In the genomic region with DNA sequence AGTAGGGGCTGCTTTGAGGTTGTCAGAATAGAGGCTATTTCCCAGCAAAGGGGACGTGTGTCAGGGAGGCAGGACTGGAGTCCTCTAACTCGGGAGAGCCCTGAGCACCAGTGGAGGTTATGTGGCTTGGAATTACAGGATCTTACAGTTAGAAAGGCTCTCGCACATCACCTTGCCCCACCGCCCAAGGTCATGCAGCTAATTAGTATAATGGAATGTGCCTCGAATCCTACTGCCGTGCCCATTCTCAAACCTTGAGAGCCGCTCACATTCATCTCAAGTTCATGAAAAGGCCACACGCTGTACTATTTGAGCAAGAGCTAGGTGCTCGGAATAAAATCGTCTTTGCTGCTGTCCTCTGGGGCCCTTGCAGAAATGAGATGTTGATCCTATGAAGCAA, we compare ENCODE assay signal across 22 mouse cellular contexts. TPM values are rescaled to one million over a fixed set of nuclear protein-coding genes. Genes with fewer than 3 reads are reported as not detected.
A peak's percentile ranks its signal among the peaks of the same experiment; 100 is the strongest.
DNase-seq lines count a peak whose midpoint lies in the region; ATAC-seq and TF ChIP-seq lines count a peak whose summit lies in the region.
"Had no signal": no experiment of that assay in that cellular context is flagged by ENCODE, and none has a peak within 500 bp of the region (broad histone marks: within the 10 kb centered on the region; RNA-seq: fewer than 3 reads in every experiment).

No protein-coding gene starts in this region.

- H3K36me3 ChIP-seq in heart, embryonic 10.5 days: 0 out of 2 replicates have a peak, but pooled peaks cover 2% of the 10 kb centered on the region
- H3K36me3 ChIP-seq in heart, embryonic 11.5 days (ENCODE audit: control insufficient read depth, insufficient read depth, low read length): no peaks in the 10 kb centered on the region
- no peaks in the 10 kb centered on the region for H3K36me3 ChIP-seq in kidney, adult 2 months (ENCODE audit: control insufficient read depth, insufficient read depth, low read length)
- no peaks in the 10 kb centered on the region for H3K36me3 ChIP-seq in kidney, embryonic 14.5 days (ENCODE audit: control insufficient read depth, insufficient read depth, low read length)
- H3K36me3 ChIP-seq: hindbrain, embryonic 13.5 days; limb, embryonic 15.5 days; liver, embryonic 15.5 days; midbrain, embryonic 15.5 days; neural tube, embryonic 13.5 days had no signal

- intact Hi-C loops in gastrocnemius, adult 2 months (cut with DNase I): loop anchor here (10.0 kb wide), 2 partner anchors 115 to 305 kb away; partner anchors contain the start of gene Gpatch2l

- no peak overlapping the region for H3K4me3 ChIP-seq in heart, embryonic 10.5 days
- H3K4me3 ChIP-seq in heart, embryonic 11.5 days (ENCODE audit: low read depth, low read length): no peak overlapping the region
- H3K4me3 ChIP-seq in kidney, adult 2 months (ENCODE audit: insufficient read depth, low read depth, low read length): no peak overlapping the region
- no peak overlapping the region for H3K4me3 ChIP-seq in kidney, embryonic 14.5 days (ENCODE audit: low read length)
- H3K4me3 ChIP-seq in embryonic fibroblast, embryonic 13.5 days (ENCODE audit: insufficient read depth, low read length): no peak overlapping the region
- H3K4me3 ChIP-seq in gastrocnemius, adult 2 months: no peak overlapping the region
- H3K4me3 ChIP-seq: heart, adult 2 months; hindbrain, embryonic 13.5 days; limb, embryonic 15.5 days; liver, embryonic 15.5 days; midbrain, embryonic 15.5 days; neural tube, embryonic 13.5 days had no signal

- TF ChIP-seq CTCF in kidney, adult 2 months (conservative IDR thresholded peaks at IDR 0.05; ENCODE audit: insufficient read depth, insufficient read length, low read depth, low read length): no peak
- no peak for TF ChIP-seq CTCF in embryonic fibroblast, embryonic 13.5 days (IDR thresholded peaks at IDR 0.05; ENCODE audit: borderline replicate concordance, insufficient read depth, low read length)
- no peak for TF ChIP-seq CTCF in gastrocnemius, adult 2 months (IDR thresholded peaks at IDR 0.05)

- WGBS in heart, embryonic 10.5 days: 65% methylated on average over 10 of the region's 10 CpGs
- 54% methylated on average over 10 of the region's 10 CpGs for WGBS in heart, embryonic 11.5 days (ENCODE audit: insufficient replicate concordance)
- 52% methylated on average over 10 of the region's 10 CpGs for WGBS in kidney, adult 2 months
- WGBS in kidney, embryonic 14.5 days: 60% methylated on average over 10 of the region's 10 CpGs

- H3K4me2 ChIP-seq in heart, embryonic 11.5 days: no peak overlapping the region
- H3K4me2 ChIP-seq in kidney, embryonic 14.5 days (replicated peaks; ENCODE audit: low read depth, low read length): no peak overlapping the region
- H3K4me2 ChIP-seq: hindbrain, embryonic 13.5 days; limb, embryonic 15.5 days; liver, embryonic 15.5 days; midbrain, embryonic 15.5 days; neural tube, embryonic 13.5 days had no signal

- DNase-seq in heart, embryonic 10.5 days (ENCODE audit: low spot score): no peak
- DNase-seq in kidney, adult 2 months: peak; percentile 71
- DNase-seq in kidney, postnatal 36 days: peak; percentile 48 to 49
- no peak for DNase-seq in gastrocnemius, adult 2 months
- DNase-seq: cerebellum, adult 11 months; cerebellum, postnatal 10 days; forebrain, postnatal 0 days; gastrocnemius, postnatal 25 days; heart, adult 2 months; heart, postnatal 36 days; left cerebral cortex, postnatal 4 days; retina, postnatal 1 day; thymus, postnatal 14 days had no signal

- H3K9ac ChIP-seq in heart, embryonic 11.5 days (ENCODE audit: low read depth, low read length): no peak overlapping the region
- no peak overlapping the region for H3K9ac ChIP-seq in kidney, embryonic 14.5 days (ENCODE audit: low read depth, low read length)
- H3K9ac ChIP-seq: forebrain, postnatal 0 days; hindbrain, embryonic 13.5 days; limb, embryonic 15.5 days; liver, embryonic 15.5 days; midbrain, embryonic 15.5 days; neural tube, embryonic 13.5 days had no signal

- H3K27me3 ChIP-seq in heart, embryonic 10.5 days (ENCODE audit: insufficient read depth, poor library complexity, severe bottlenecking): no peaks in the 10 kb centered on the region
- no peaks in the 10 kb centered on the region for H3K27me3 ChIP-seq in heart, embryonic 11.5 days (ENCODE audit: control insufficient read depth, insufficient read depth, low read length)
- no peaks in the 10 kb centered on the region for H3K27me3 ChIP-seq in kidney, adult 2 months (replicated peaks; ENCODE audit: control insufficient read depth, insufficient read depth, low read length)
- no peaks in the 10 kb centered on the region for H3K27me3 ChIP-seq in kidney, embryonic 14.5 days (ENCODE audit: control insufficient read depth, insufficient read depth, low read length)
- H3K27me3 ChIP-seq: hindbrain, embryonic 13.5 days; limb, embryonic 15.5 days; liver, embryonic 15.5 days; midbrain, embryonic 15.5 days; neural tube, embryonic 13.5 days had no signal

- no peak for ATAC-seq in heart, embryonic 11.5 days (replicated peaks; ENCODE audit: insufficient number of reproducible peaks, low FRiP score, low TSS enrichment)
- ATAC-seq in kidney, embryonic 14.5 days (ENCODE audit: low FRiP score, low TSS enrichment): no peak
- ATAC-seq in inflammation-experienced regulatory T-cells, adult 6 months: no peak
- ATAC-seq: forebrain, postnatal 0 days; midbrain, embryonic 15.5 days had no signal

- no peaks in the 10 kb centered on the region for H3K9me3 ChIP-seq in heart, embryonic 10.5 days
- no peaks in the 10 kb centered on the region for H3K9me3 ChIP-seq in heart, embryonic 11.5 days (replicated peaks; ENCODE audit: control insufficient read depth, low read length)
- H3K9me3 ChIP-seq in kidney, embryonic 14.5 days (ENCODE audit: control insufficient read depth, low read length): no peaks in the 10 kb centered on the region
- H3K9me3 ChIP-seq: hindbrain, embryonic 13.5 days; limb, embryonic 15.5 days; liver, embryonic 15.5 days; midbrain, embryonic 15.5 days; neural tube, embryonic 13.5 days had no signal

- H3K4me1 ChIP-seq in heart, embryonic 10.5 days: peaks cover 21% of the 10 kb centered on the region
- peaks cover 4% of the 10 kb centered on the region; the same call in 1 of the 2 replicates for H3K4me1 ChIP-seq in heart, embryonic 11.5 days (ENCODE audit: control insufficient read depth, insufficient read depth, low read length)
- no peaks in the 10 kb centered on the region for H3K4me1 ChIP-seq in kidney, adult 2 months (ENCODE audit: control insufficient read depth, insufficient read depth, low read length)
- no peaks in the 10 kb centered on the region for H3K4me1 ChIP-seq in kidney, embryonic 14.5 days (ENCODE audit: control insufficient read depth, insufficient read depth, low read length)
- H3K4me1 ChIP-seq in embryonic fibroblast, embryonic 13.5 days (ENCODE audit: control insufficient read depth, insufficient read depth, low read length): peaks cover 9% of the 10 kb centered on the region
- H3K4me1 ChIP-seq: liver, embryonic 15.5 days; midbrain, embryonic 15.5 days; neural tube, embryonic 13.5 days had no signal

- no peak for TF ChIP-seq POLR2A in kidney, adult 2 months (IDR thresholded peaks at IDR 0.05; ENCODE audit: low read depth, low read length)
- TF ChIP-seq POLR2A in embryonic fibroblast, embryonic 13.5 days (IDR thresholded peaks at IDR 0.05; ENCODE audit: low read depth, low read length): no peak

- peak overlapping the region; percentile 36; the same call in 1 of the 2 replicates for H3K27ac ChIP-seq in heart, embryonic 10.5 days
- H3K27ac ChIP-seq in heart, embryonic 11.5 days (ENCODE audit: low read depth, low read length): no peak overlapping the region
- H3K27ac ChIP-seq in kidney, adult 2 months (ENCODE audit: insufficient read depth, low read depth, low read length): peak overlapping the region; percentile 43
- no peak overlapping the region for H3K27ac ChIP-seq in kidney, embryonic 14.5 days (ENCODE audit: low read depth, low read length)
- H3K27ac ChIP-seq in embryonic fibroblast, embryonic 13.5 days (ENCODE audit: insufficient read depth, low read length): peak overlapping the region; percentile 36
- no peak overlapping the region for H3K27ac ChIP-seq in gastrocnemius, adult 2 months
- H3K27ac ChIP-seq: heart, adult 2 months; hindbrain, embryonic 13.5 days; limb, embryonic 15.5 days; liver, embryonic 15.5 days; midbrain, embryonic 15.5 days; neural tube, embryonic 13.5 days had no signal

RNA-seq across cellular contexts. Expression of gene Ift43, which starts 47.4 kb away (rescaled TPM):
- 104 and 114 TPM in 2 replicates for polyA plus RNA-seq in heart, embryonic 10.5 days (2016; fragmentation: Nextera tagmentation; extraction: Ambion mirVana)
- 113 and 124 TPM in 2 replicates for polyA plus RNA-seq in heart, embryonic 11.5 days (2014; fragmentation: Nextera tagmentation; extraction: Ambion mirVana)
- polyA plus RNA-seq in kidney, adult 2 months (2012; rRNA removed): 21.9 and 27.3 TPM in 2 replicates
- polyA plus RNA-seq in kidney, embryonic 14.5 days (2014; fragmentation: Nextera tagmentation; extraction: Ambion mirVana): 77.0 and 87.9 TPM in 2 replicates
- 44.2 and 52.6 TPM in 2 replicates for polyA plus RNA-seq in embryonic fibroblast, embryonic 13.5 days (2011; ENCODE audit: insufficient read length, low read depth, missing spikeins)
- 1 to 10 TPM; 5.0 to 7.1 (median 6.8) TPM for polyA plus RNA-seq in inflammation-experienced regulatory T-cells, adult 6 months (2017; shearing (Covaris generic))
- 10 to 100 TPM in 1 of 2 experiments, 1 to 10 TPM in 1; 8.4 to 13.6 TPM for total RNA-seq in gastrocnemius, adult 2 months (2021)

RNA-seq across cellular contexts. Expression of gene Tgfb3, which starts 50.9 kb away (rescaled TPM):
- 13.0 and 15.3 TPM in 2 replicates for polyA plus RNA-seq in heart, embryonic 10.5 days (2016; fragmentation: Nextera tagmentation; extraction: Ambion mirVana)
- polyA plus RNA-seq in heart, embryonic 11.5 days (2014; fragmentation: Nextera tagmentation; extraction: Ambion mirVana): 9.2 and 11.8 TPM in 2 replicates
- 2.6 and 3.3 TPM in 2 replicates for polyA plus RNA-seq in kidney, adult 2 months (2012; rRNA removed)
- polyA plus RNA-seq in kidney, embryonic 14.5 days (2014; fragmentation: Nextera tagmentation; extraction: Ambion mirVana): 12.7 and 17.8 TPM in 2 replicates
- 239 and 264 TPM in 2 replicates for polyA plus RNA-seq in embryonic fibroblast, embryonic 13.5 days (2011; ENCODE audit: insufficient read length, low read depth, missing spikeins)
- 1 to 10 TPM in 1 of 3 experiments, under 1 TPM in 2; 0.38 to 3.5 (median 0.62) TPM for polyA plus RNA-seq in inflammation-experienced regulatory T-cells, adult 6 months (2017; shearing (Covaris generic))
- total RNA-seq in gastrocnemius, adult 2 months (2021): 10 to 100 TPM; 32.2 to 48.0 TPM

Comparison
In these comparisons a context has a peak if more than half of its experiments do, and no peak if none do; other contexts are left out.
1. H3K27ac ChIP-seq: peak in heart, embryonic 10.5 days (single experiment), kidney, adult 2 months (single experiment) and embryonic fibroblast, embryonic 13.5 days (single experiment); none in heart, embryonic 11.5 days (single experiment), kidney, embryonic 14.5 days (single experiment) and gastrocnemius, adult 2 months (single experiment).
2. DNase-seq: peak in kidney, adult 2 months (single experiment) and kidney, postnatal 36 days (2 of 2); none in heart, embryonic 10.5 days (single experiment) and gastrocnemius, adult 2 months (single experiment).
3. RNA of gene Tgfb3, which starts 50.9 kb away (polyA plus RNA-seq): 239 to 264 TPM in embryonic fibroblast, embryonic 13.5 days; 12.7 to 17.8 TPM in kidney, embryonic 14.5 days, 13.0 to 15.3 TPM in heart, embryonic 10.5 days, 9.2 to 11.8 TPM in heart, embryonic 11.5 days, 2.6 to 3.3 TPM in kidney, adult 2 months and 0.38 to 3.5 TPM in inflammation-experienced regulatory T-cells, adult 6 months; every median in the first group is over 10 times any median in the second.